Mouse (Mus musculus) midbrain, embryonic 16.5 days (tissue): ENCODE measurements around the gene Grik4. TPM values are rescaled to one million over a fixed set of nuclear protein-coding genes. Genes with fewer than 3 reads are reported as not detected.

Experiments
- ATAC-seq: fragments of 200-750 bp; cut with Nextera tagmentation; 2 replicates; pipeline ENCODE4 v1.8.0; 2017; ENCODE audit warnings: moderate TSS enrichment
- H3K27ac ChIP-seq: fragments of 300-500 bp; sonication (generic); 2 replicates; pipeline ENCODE4 v1.5.1; 2014; ENCODE audit warnings: mild to moderate bottlenecking, low read length, mixed read lengths
- H3K27me3 ChIP-seq: fragments of 300-500 bp; sonication (generic); 2 replicates; pipeline ENCODE4 v1.6.1; 2014; ENCODE audit warnings: low read depth, low read length, mixed read lengths; ENCODE audit not compliant: control insufficient read depth, insufficient read depth
- H3K36me3 ChIP-seq: fragments of 300-500 bp; sonication (generic); 2 replicates; pipeline ENCODE4 v1.6.1; 2014; ENCODE audit warnings: mild to moderate bottlenecking, low read length, moderate library complexity, mixed read lengths; ENCODE audit not compliant: control insufficient read depth, insufficient read depth
- H3K4me1 ChIP-seq: fragments of 300-500 bp; sonication (generic); 2 replicates; pipeline ENCODE4 v1.6.1; 2014; ENCODE audit warnings: mild to moderate bottlenecking, low read length, mixed read lengths; ENCODE audit not compliant: control insufficient read depth, insufficient read depth
- H3K4me2 ChIP-seq: fragments of 300-500 bp; sonication (generic); 2 replicates; pipeline ENCODE4 v1.6.1; 2014; ENCODE audit warnings: mild to moderate bottlenecking, low read length, mixed read lengths
- H3K4me3 ChIP-seq: fragments of 300-500 bp; sonication (generic); 2 replicates; pipeline ENCODE4 v1.5.1; 2014; ENCODE audit warnings: low read depth, mild to moderate bottlenecking, low read length, moderate library complexity, mixed read lengths
- H3K9ac ChIP-seq: fragments of 300-500 bp; sonication (generic); 2 replicates; pipeline ENCODE4 v1.6.1; 2014; ENCODE audit warnings: low read depth, low read length, mixed read lengths
- H3K9me3 ChIP-seq: fragments of 300-500 bp; sonication (generic); replicated peaks from 2 replicates; pipeline ENCODE4 v1.6.1; 2014; ENCODE audit warnings: mild to moderate bottlenecking, low read length, mixed read lengths; ENCODE audit not compliant: control insufficient read depth, poor library complexity, severe bottlenecking
- WGBS: fragments of 180-500 bp; shearing (Covaris S2); extraction: QIAGEN DNeasy Blood & Tissue Kit; methylation state at CpG from one replicate; pipeline ENCODE4 v1.1.7; 2014; 5-methylcytosine and 5-hydroxymethylcytosine counted together
- polyA plus RNA-seq: library from polyadenylated mRNA; unstranded; fragments of >200 nt; fragmentation: Nextera tagmentation; extraction: Ambion mirVana; gene quantifications from 2 replicates; pipeline ENCODE4 v1.2.1, GENCODE M21; 2015

Gene Grik4
- polyA plus RNA-seq, 1 experiment from 2014 or later, result 11.7 TPM

DNA sequence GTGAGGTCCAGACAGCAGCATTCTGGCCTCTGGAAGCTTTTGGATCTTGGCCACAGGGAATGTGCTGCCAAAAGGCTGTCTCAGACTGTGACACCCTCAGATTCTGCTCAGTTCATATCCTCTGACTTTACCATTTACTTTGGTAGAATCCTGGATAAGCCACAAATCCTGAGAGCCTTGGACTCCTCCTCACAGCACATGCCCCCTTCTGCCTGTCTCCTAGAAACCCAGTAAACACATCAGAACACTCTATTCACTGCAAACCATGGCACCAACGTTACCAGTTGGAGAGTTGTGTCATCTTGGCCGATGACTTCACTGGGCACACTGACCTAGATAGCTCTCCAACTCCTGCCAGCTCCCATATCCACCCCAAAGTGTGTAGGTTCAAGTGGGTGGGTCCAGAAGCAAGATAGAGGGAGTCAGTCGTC, 141.2 kb downstream of the Grik4 start:
- Histone ChIP-seq H3K27ac (no peak overlapping the region), H3K27me3 (no peaks in the 10 kb centered on the region), H3K4me2 (no peak overlapping the region), H3K4me3 (no peak overlapping the region), H3K4me1 (no peaks in the 10 kb centered on the region), H3K9ac (no peak overlapping the region), H3K36me3 (no peaks in the 10 kb centered on the region), H3K9me3 (no peaks in the 10 kb centered on the region)
- peak; percentile 51; the same call in 1 of the 2 replicates for ATAC-seq
- WGBS, result 71% methylated on average over 3 of the region's 3 CpGs

DNA sequence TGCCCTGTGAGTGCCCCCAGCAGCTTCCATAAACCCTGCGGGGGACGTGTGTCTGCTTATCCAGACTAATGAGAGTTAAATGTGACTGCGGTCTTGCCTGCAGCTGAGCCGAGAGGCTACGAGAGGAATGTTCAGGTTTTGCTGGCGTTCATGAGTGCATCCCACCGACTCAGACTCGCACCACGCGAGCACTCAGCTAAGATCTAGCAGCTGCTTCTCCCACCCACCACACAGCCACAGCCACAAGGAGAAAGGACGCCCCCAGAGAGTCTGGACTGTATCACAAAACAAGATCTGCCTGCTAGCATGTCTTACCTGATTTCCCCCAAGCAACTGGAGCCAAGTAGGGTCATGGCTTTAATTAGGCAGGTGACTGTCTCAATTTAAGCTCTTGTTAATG, 142.4 kb downstream of the Grik4 start:
- no peak overlapping the region for H3K4me2 ChIP-seq
- 81% methylated on average over 11 of the region's 11 CpGs for WGBS
- H3K9ac ChIP-seq, result no peak overlapping the region
- no peaks in the 10 kb centered on the region for H3K27me3 ChIP-seq
- no peak overlapping the region for H3K27ac ChIP-seq
- no peaks in the 10 kb centered on the region for H3K9me3 ChIP-seq
- no peaks in the 10 kb centered on the region for H3K4me1 ChIP-seq
- H3K36me3 ChIP-seq, result no peaks in the 10 kb centered on the region
- H3K4me3 ChIP-seq, result no peak overlapping the region
- ATAC-seq, result no peak

DNA sequence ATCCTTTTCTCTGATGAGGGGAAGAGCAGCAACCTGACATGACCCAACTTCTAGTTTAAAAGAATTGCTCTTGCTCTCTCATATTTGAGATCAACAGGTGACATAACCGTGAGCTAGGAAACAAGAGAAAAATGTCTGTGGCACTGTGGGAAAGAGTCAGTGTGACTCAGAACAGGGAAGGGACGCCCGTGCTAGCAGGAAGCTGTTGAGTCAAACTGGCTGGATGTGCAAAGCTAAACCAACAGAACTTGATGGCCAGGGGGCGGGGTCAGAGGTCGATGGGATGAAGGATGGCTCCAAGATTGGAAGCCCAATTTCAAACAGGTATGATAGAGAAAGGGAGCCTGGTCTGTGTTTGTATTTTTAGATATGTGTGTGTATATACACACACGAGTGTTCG, 144.2 kb downstream of the Grik4 start:
- Histone ChIP-seq H3K9ac (no peak overlapping the region), H3K4me2 (no peak overlapping the region), H3K9me3 (no peaks in the 10 kb centered on the region), H3K27ac (no peak overlapping the region), H3K36me3 (no peaks in the 10 kb centered on the region), H3K4me3 (no peak overlapping the region), H3K4me1 (peaks cover 7% of the 10 kb centered on the region; the same call in 1 of the 2 replicates), H3K27me3 (no peaks in the 10 kb centered on the region)
- no peak for ATAC-seq
- WGBS, result 93% methylated on average over 7 of the region's 7 CpGs

DNA sequence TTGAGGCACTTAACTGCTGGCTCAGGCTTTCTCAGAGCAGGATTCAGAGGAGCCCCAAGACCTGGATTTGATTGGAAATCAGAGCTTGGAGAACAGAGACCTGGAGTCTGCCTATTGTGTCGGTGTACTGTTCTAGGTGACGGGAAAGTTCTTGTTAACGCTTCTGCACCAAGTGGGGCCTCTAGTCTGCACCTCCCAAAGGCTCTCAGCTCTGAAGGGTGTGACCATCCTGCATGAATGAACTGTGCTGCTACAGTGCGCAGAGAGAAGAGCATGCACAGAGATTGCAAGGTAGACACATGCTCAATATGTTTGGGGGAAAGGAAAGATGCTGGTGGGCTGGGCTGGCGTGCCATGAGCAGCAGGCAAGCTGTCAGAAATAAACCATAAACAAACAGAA, 144.6 kb downstream of the Grik4 start:
- H3K36me3 ChIP-seq, result no peaks in the 10 kb centered on the region
- H3K9me3 ChIP-seq, result no peaks in the 10 kb centered on the region
- H3K4me2 ChIP-seq, result no peak overlapping the region
- no peak overlapping the region for H3K27ac ChIP-seq
- ATAC-seq, result no peak
- peaks cover 7% of the 10 kb centered on the region; the same call in 1 of the 2 replicates for H3K4me1 ChIP-seq
- H3K27me3 ChIP-seq, result no peaks in the 10 kb centered on the region
- H3K4me3 ChIP-seq, result no peak overlapping the region
- 85% methylated on average over 5 of the region's 5 CpGs for WGBS
- no peak overlapping the region for H3K9ac ChIP-seq

DNA sequence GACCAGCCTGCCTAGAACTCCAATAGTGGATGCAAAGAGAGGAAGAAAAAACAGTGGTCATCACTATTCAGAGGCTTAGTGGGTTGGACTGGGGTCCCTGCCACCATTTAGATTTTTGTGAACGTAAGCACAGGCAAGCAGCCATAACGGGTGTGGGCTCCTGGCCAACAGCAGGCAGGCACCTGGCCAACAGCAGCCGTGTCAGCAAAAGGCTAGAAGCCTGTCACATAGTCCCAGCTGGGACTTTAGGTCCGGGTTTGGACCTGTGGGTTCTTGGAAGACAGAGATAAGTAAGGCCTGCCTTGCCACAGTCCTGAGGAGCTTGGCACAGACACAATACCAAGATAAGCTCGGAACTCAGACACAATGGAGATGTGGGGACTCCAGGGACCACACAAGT, 145.1 kb downstream of the Grik4 start:
- no peak overlapping the region for H3K4me2 ChIP-seq
- peaks cover 7% of the 10 kb centered on the region; the same call in 1 of the 2 replicates for H3K4me1 ChIP-seq
- ATAC-seq, result no peak
- no peak overlapping the region for H3K4me3 ChIP-seq
- H3K36me3 ChIP-seq, result no peaks in the 10 kb centered on the region
- no peak overlapping the region for H3K27ac ChIP-seq
- 54% methylated on average over 5 of the region's 5 CpGs for WGBS
- H3K9ac ChIP-seq, result no peak overlapping the region
- no peaks in the 10 kb centered on the region for H3K9me3 ChIP-seq
- no peaks in the 10 kb centered on the region for H3K27me3 ChIP-seq

DNA sequence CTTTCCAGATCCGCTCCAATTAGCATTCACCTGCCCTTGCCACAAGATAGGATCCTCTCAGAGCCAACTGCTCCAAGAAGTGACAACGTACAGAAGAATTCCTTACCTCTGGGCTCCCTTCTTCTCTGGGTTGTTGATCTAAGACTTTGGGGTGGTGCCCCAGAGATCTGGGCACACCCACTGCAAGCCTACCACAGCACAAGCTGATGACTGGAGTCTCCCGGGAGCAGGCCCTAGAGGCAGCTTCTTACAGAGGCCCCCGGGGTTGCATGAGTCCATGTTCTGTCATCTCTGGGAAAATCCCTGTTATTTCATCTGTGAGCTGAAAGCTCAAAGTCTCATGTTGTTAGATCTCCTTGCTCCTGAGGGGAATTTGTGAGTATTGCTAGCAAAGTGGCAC, 146.0 kb downstream of the Grik4 start:
- Histone ChIP-seq H3K4me3 (no peak overlapping the region), H3K4me2 (no peak overlapping the region), H3K36me3 (no peaks in the 10 kb centered on the region), H3K9ac (no peak overlapping the region), H3K4me1 (peaks cover 7% of the 10 kb centered on the region; the same call in 1 of the 2 replicates), H3K27me3 (no peaks in the 10 kb centered on the region), H3K9me3 (no peaks in the 10 kb centered on the region), H3K27ac (no peak overlapping the region)
- no peak for ATAC-seq
- 85% methylated on average over 4 of the region's 4 CpGs for WGBS

DNA sequence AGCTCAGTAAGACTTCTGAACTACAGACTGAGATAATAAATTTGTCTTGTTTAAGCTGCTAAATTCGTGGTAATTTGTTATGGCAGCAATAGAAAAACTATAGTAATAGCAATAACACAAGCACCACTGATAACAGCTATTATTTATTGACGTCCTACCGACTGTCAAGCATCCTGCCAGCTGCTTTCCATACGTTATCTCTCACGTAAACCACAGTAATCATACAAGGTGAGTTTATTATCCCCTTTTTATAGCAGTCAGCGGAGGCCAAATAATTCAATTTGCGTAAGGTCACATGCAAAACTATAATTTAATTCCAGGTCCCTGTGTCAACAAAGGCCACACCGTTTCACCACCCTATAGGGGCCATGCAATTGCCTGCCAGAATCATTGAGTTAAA, 147.0 kb downstream of the Grik4 start:
- H3K4me3 ChIP-seq, result no peak overlapping the region
- no peak overlapping the region for H3K4me2 ChIP-seq
- no peaks in the 10 kb centered on the region for H3K36me3 ChIP-seq
- no peaks in the 10 kb centered on the region for H3K9me3 ChIP-seq
- 73% methylated on average over 8 of the region's 8 CpGs for WGBS
- H3K27ac ChIP-seq, result no peak overlapping the region
- peaks cover 11% of the 10 kb centered on the region; the same call in 1 of the 2 replicates for H3K4me1 ChIP-seq
- H3K27me3 ChIP-seq, result no peaks in the 10 kb centered on the region
- H3K9ac ChIP-seq, result no peak overlapping the region
- ATAC-seq, result no peak

DNA sequence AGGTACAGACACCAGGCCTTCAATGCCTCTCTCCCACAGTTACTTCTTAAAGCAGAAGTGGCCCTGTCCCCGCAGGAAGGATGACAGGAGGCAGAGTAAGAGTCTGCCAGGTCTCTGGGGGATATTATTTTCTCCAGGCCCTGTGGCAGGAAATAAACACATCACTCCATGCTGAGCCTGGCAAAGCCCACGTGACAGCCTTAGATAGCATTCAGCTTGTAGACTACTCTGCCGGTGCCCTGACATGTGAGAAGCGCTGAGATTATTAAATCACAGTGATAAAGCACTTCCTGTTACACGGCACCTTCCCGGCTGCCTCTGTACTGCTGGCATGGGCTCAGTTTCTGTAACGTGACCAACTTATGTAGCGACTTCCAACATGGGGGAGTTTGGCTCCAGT, 148.4 kb downstream of the Grik4 start:
- Histone ChIP-seq H3K4me1 (peaks cover 18% of the 10 kb centered on the region; the same call in 1 of the 2 replicates), H3K9ac (0 out of 2 replicates have a peak overlapping the region, but pooled peaks have one; percentile 2), H3K4me3 (no peak overlapping the region), H3K27me3 (no peaks in the 10 kb centered on the region), H3K9me3 (no peaks in the 10 kb centered on the region), H3K36me3 (no peaks in the 10 kb centered on the region), H3K4me2 (no peak overlapping the region), H3K27ac (no peak overlapping the region)
- 54% methylated on average over 8 of the region's 8 CpGs for WGBS
- ATAC-seq, result no peak

DNA sequence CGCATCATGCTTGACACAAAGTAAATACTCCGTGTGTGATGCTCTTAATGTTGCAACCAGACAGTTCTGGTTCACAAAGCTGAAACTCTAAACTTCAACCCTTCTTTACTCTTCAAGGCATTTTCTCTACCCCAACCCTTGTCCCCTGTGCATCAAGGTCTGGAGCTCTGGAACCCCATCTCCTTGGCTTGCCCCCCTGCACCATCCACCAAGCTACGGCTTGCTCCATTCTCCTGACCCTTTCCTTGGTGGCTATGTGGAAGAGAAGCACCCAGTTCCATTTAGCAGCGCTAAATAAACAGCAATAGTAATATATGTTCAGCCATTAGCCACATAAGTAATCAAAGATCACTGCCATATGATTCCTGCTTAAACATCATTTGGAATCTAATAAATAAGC, 150.3 kb downstream of the Grik4 start:
- no peak for ATAC-seq
- no peak overlapping the region for H3K4me2 ChIP-seq
- no peaks in the 10 kb centered on the region for H3K9me3 ChIP-seq
- H3K4me1 ChIP-seq, result peaks cover 18% of the 10 kb centered on the region; the same call in 1 of the 2 replicates
- H3K4me3 ChIP-seq, result no peak overlapping the region
- H3K27ac ChIP-seq, result no peak overlapping the region
- WGBS, result 97% methylated on average over 4 of the region's 4 CpGs
- H3K27me3 ChIP-seq, result no peaks in the 10 kb centered on the region
- no peaks in the 10 kb centered on the region for H3K36me3 ChIP-seq
- H3K9ac ChIP-seq, result no peak overlapping the region
